Mouse (Mus musculus): ENCODE measurements around the gene Eif4b. TPM values are rescaled to one million over a fixed set of nuclear protein-coding genes. Genes with fewer than 3 reads are reported as not detected.

Gene Eif4b
- polyA plus RNA-seq (2012; rRNA removed) = 108 and 115 TPM in 2 replicates

DNA sequence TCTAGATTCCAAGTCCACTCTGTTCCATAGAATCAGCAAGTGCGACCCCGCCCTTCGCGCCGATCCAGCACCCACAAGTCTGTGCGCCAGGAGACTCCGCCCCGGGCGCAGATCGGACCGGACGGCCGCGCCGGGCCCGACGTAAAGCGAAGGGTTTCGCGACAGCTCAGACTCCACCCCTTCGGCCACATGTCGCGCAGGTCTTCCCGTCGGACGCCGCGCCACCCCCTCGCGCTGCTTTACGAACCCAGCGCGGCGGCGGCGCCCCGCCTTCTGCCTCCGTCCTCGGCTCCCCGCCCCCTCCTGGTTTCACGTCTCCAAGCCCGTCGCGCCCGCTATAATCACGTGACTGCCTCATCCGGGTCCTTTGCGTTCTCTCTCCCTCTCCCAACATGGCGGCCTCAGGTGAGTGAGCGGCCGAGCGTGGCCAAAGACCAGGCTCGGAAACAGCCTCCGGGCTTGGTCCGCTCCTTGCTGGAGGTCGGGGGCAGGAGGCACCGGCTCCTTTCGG lies at the start of gene Eif4b:
TSS of gene Eif4b (plus strand) at position 215 of the 511 bp plus-strand sequence.
- peak; percentile 97 to 99 for DNase-seq (ENCODE audit: extremely low spot score in 1 of 2, low spot score in 1 of 2)

DNA sequence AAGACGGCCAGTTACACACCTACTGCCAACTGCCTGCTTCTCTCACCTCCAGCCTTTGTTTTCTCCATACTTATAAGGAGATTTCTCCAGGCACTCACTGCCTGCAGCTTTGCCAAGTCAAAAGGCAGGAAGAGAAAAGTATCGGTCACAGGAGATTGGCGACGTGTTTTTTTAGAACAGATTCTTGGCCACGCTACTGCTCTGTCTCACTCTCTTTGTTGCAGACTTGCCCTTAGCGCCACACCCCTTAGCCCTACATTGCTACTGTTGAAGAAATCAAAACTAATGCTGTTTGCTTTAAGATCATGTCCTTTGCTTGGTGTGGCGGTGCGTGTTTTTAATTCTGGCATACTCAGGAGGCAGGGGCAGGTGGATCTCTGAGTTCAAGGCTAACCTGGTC lies 49.7 kb upstream of the Eif4b start:
- no peak for DNase-seq (ENCODE audit: extremely low spot score in 1 of 2, low spot score in 1 of 2)

DNA sequence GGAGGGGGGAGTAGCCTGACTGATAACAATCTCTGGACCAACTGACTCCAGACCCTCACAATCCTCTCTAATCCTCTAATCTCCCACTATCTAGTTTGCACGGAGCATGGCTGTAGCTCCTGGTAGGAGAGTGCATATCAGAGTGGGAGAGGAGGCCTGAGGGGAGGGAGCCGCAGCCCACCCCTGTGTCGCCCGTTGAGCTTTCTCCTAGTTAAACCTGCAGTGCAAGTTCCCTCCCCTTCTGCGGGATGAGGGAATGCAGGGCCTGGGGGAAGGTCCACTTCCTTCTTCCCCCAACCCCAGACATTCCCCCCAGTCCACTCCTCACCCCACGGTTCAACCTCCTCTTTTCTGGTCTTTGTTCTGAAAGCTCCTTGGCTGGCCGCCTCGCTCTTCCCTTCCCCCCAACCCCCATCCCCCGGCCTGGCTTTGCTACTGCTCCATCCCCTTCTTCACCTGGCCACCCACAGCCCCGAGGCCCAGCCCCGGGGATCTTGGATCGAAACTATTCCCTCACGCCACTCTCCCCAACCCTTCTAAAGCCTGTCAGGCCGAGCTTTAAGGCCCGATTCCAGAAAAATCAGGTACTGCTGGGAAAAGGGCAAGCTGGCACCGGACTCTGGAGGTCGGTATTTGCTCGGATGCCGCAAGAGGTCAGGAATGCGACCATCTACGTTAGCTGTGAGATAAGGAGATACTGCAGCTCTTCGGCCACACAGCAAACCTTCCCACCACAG lies 48.3 kb upstream of the Eif4b start:
- DNase-seq (ENCODE audit: extremely low spot score in 1 of 2, low spot score in 1 of 2) = no peak

DNA sequence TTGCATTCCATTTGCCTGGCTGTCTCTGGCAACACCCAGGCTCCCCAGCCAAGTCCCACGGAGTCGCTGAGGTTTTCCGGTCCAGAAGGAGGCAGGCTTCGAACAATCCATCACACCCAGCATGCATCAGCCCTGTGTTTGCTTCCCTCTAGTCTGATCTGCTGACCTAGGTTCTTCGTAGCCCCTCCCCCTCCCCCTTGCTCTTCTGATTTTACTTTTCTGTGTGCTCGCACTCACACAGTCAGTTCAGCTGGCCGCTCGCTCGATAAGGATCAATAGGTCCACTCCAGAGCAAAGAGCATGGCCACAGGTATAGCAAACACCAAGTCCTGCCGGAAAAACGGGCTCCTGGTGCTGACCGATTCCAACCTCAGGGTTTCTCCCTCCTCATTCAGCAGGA lies 47.1 kb upstream of the Eif4b start:
- DNase-seq (ENCODE audit: extremely low spot score in 1 of 2, low spot score in 1 of 2) = no peak

DNA sequence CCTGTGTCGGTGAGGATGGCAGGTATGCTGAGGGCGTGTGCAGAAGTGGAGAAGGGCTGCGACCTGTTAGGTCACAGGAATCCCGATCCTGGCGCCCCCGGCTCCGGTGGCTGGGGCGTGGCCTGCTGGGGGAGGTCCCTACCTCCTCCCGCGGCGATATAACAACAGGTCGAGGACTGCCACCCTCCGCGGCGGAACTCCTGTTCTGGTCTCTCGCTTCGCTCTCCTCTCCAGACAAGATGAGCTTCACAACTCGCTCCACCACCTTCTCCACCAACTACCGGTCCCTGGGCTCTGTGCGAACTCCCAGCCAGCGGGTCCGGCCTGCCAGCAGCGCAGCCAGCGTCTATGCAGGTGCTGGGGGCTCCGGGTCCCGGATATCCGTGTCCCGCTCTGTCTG lies 45.5 kb upstream of the Eif4b start, which contains the start of gene Krt18:
TSS of gene Krt18 (plus strand) at position 141 of the 400 bp plus-strand sequence.
- DNase-seq (ENCODE audit: extremely low spot score in 1 of 2, low spot score in 1 of 2) = no peak

DNA sequence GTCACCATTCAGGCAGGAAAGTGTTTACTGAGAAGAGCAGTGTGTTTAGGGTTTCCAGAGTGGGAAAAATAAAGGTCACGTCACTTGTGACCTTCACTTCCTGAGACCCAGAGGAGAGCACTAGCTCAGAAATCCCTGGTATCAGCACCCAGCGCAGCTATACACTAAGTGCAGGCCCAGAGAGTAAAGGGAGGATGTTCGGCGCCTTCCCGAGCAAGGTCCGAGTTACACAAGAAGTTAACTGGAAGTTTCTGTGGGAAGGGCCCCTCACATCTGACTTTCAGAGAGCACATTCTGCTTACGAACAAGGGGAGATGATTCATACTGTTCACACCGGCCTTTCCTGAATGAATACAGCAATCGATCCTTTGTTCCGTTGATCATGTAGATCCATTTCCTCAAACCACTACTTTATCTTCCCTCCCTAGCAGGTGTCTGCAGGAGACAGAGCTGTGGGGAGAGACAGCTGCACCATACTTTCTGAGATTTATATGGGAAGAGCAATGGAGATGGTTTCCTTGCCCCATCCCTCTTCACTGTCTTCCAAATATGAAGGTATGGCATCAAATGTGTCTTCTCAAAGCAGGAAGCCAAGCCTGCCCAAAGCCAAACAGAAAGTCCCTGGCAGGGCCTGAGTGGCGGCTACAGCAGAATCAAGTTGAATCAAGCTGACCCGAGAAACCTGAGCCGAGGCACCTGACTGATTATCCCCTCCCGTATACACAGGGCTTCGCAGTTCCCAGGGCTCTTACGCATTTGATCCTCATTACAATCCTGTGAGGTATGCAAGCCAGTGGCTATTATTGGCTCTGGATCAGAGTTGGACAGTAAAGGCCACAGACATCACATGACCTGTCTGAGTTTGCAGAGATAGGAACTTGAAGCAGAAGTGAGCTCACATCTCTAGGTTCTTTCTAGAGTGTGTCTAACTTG lies 39.2 kb upstream of the Eif4b start:
- DNase-seq (ENCODE audit: extremely low spot score in 1 of 2, low spot score in 1 of 2) = no peak

DNA sequence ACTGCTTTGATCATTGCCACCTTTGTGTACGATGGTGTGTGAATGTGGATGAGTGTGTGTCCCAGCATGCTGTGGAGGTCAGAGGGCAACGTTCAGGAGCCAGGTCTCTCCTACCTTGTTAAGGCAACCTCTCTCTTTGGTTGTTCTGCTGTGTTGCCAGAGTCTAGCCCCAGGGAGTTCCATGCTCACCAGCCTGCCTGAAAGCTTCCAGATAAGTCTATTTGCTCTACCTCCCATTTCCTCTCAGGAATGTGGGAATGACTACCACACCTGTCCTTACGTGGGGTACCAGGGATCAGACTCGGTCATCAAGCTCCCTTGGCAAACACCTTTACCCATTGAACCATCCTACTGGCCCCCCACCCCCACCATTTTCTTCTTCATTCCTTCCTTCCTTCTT lies 33.3 kb upstream of the Eif4b start:
- DNase-seq (ENCODE audit: extremely low spot score in 1 of 2, low spot score in 1 of 2) = no peak

DNA sequence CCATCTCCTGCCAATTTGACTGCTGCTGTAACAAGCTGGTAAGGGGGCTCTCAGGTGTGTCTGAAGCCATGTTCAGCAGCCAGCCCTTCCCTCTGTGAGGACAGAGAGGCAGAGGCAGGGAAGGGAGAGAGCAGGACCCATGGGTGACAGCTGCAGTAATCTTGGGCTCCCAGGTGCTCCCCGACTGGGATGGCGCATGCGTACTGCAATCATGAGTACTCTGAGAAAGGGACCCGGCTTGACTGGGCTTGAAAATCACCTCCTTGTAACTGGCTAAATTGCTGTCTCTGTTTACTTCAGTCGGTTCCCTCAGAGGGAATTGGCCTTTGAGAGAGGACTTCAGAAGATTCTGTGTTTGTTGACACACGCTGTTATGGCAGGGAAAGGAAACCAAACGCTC lies 31.6 kb upstream of the Eif4b start:
- no peak for DNase-seq (ENCODE audit: extremely low spot score in 1 of 2, low spot score in 1 of 2)

DNA sequence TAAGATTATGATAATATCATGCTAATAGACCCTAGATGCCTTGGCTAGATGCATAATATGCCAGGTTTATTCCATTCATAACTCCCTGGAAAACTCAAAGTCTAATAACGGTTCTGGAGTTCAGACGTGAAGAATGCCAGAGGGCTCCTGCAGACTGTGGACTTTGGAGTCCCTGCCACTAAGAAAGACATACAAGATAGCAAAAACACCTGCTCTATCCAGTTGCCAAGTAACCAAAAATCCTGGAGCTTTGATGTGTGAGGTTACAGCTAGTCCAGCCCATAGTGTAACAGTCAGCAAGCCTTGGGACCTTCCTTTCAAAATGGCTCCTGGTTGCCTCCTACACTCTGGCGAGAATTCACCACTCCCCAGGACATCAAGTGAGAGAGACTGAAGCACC lies 28.8 kb upstream of the Eif4b start:
- no peak for DNase-seq (ENCODE audit: extremely low spot score in 1 of 2, low spot score in 1 of 2)

DNA sequence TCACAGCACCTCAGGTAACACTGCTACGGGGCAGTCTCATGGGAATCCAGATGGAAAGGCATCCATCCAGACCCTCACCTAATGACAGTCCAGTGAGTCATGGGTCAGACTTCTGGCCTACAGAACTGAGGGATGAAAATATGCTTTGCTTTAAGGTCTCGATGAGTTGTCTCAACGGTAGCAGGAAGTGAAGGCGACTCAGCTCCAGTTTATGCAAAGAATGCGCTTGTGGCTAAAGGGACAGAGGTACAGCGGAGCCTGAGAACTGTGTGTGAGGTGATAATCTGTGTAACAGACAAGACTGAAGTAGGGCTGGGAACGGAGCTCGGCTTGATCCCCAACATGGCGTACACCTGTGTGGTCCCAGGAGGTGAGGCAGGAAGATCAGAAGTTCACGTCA lies 27.9 kb upstream of the Eif4b start:
- no peak for DNase-seq (ENCODE audit: extremely low spot score in 1 of 2, low spot score in 1 of 2)

DNA sequence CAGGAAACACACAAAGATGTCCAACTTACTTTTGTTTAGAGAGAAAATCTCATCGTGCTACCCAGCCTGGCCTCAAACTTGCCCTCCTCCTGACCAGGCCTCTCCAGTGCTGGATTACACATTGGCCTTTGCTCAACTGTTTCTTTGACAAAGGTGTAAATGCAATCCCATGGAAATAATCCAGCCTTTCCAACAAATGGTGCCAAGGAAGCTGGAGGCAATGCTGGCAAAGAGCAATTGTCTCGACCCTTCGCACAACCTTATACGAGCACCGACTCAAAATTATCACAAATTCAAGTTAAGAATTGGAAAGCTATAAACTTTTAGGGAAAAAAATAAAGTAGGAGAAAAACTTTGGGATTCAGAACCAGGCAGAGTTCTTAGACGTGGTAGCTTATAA lies 25.6 kb upstream of the Eif4b start:
- no peak for DNase-seq (ENCODE audit: extremely low spot score in 1 of 2, low spot score in 1 of 2)

DNA sequence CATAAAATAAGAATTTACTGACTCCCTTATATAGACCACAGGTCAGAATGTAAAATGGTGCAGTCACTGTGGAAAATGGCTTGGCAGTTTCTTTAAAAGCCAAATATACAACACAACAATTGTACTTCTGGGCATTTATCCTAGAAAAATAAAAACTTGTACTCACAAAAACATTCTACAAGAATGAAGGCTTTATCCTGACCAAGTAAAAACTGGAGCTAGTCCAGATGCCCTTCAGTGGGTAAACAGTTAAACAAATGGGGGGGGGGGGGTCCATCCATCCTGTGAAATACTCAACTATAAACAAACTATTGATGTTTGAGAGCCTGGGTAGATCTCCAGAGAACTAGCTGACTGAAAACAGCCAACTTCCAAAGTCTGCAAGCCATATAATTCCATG lies 23.7 kb upstream of the Eif4b start:
- no peak for DNase-seq (ENCODE audit: extremely low spot score in 1 of 2, low spot score in 1 of 2)

DNA sequence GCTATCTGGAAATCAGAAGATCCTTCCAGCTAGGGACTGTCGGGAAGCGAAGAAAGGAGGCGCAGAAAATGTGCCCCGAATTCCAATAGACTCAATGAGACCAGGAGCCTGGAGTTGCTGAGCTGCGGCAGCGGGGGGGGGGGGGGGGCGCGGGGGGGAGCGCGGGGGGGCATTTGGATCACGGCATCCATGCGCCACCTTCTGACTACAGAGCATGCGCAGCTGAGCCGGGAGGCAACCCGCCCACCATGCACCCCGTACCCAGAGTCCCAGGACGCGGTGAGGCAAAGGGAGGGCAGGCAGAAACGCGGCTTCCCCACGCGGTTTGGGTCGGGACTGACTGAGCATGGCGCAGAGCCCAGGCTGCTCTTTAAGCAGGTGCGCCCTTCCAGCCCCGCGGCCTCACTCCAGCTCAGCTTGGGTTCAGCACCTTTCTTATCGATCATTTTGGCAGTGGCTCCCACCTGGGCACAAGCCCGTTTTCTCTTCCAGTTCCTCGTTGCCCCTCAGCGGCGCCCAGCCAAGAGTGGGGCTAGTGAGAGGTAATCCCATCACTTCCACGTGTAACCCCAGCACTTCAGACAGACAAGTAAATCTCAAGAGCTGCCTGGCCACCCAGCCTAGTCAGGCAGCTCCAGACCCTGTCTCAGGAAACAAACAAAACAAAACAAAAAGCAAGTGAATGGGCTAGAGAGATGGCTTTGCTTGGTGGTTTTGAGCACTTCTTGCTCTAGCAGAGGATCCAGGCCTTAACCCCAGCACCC lies 21.5 kb upstream of the Eif4b start:
- DNase-seq (ENCODE audit: extremely low spot score in 1 of 2, low spot score in 1 of 2) = peak in 1 of 2 experiments; percentile 70

DNA sequence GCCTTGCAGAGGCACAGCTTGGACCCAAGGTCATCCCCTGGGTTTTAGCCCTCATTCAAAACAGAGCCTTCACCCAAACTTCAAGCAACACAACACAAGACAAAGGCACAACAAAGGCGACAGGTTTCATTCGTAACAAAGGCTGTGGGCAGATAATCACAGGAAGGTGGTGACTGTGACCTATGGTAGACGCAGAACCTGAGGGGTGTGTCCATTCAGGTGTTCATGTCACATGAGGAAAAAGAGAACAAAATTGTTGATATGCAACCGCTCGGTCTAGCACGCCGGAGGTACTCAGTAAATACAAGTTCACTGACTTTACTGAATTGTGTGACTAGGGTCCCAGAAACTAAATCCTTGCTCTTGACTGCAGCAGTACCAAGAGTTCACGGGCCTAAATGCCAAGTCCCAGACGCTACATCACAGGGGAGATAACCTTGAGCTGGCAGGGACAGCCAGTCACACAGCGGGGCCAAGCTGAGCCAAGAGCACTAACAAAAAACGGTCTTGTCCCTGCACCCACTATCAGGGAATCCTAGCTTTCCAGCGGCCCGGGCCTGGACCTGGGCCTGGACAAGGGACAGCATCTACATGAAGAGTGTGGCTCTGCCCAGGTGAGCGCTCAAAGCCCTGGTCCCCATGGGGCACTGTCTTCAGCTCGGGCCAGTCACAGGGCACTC lies 16.9 kb upstream of the Eif4b start:
- no peak for DNase-seq (ENCODE audit: extremely low spot score in 1 of 2, low spot score in 1 of 2)

DNA sequence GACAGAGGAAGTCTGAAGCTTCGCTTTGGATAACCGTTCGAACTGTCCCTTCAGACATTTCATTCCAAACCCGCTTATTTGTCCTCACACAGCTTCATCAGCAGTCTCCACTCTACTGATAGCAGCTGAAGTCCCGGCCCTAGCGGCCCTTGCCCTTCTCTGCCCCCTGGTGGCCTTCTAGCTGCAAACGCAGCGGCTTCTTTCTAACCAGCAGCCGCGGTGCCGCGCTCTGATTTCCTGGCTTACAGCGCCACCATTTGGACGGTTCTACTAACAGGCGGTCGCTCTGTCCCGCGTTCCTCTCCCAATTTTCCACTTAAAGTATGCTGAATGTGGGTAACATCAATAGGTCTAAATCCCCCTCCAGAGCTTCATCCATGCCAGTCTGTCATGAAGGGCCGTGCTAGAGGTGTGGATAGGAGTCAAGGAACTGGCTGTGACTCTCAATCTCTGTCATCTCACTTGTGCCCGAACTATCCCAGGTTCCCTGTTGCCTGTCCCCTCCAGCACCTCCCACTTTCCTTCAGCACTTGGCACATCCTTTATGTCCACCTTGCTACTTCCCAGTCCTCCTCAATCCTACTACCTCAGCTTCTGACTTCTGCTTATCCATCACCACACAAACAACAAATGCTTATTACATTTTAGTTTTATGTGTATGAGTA lies 7.8 kb upstream of the Eif4b start:
- peak; percentile 76 to 98 for DNase-seq (ENCODE audit: extremely low spot score in 1 of 2, low spot score in 1 of 2)

DNA sequence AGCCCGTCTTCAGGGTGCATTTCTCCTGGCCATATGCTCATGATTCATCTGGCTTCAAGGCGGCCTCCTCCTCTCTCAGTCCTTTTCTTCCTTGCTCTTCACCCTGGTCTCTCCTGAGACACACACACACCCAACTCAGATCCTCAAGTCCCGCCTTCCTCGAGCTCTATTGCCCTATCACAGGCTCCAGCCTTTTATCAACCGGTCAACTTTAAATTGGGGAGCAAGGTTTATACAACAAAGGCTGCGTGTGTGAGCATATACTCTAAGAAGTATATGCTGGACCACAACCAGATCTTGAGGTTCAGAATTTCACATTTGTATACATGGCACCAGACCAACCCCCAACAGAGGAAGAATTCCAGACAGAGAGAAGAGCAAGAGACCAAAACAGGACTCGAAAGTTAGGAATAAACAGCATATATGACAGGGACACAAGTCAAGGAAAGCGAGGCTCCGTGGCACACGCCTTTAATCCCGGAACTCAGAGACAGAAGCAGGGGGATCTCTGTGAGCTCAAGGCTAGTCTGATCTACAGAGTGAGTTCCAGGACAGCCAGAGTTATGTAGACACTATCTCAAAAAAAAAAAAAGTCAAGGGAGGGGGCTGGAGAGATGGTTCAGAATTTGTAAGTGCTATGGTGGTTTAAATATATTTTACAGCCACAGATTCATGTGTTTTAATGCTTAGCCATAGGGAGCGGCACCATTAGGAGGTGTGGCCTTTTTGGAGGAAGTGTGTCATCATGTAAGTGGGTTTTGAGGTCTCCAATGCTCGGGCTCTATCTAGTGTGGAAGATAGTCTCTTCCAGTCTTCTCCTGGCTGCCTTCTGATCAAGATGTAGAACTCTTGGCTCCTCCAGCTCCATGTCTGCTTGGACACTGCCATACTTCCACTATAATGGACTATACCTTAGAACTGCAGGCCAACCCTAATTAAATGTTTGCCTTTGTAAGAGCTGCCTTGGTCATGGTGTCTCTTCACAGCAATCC lies 2.8 kb upstream of the Eif4b start:
- no peak for DNase-seq (ENCODE audit: extremely low spot score in 1 of 2, low spot score in 1 of 2)

DNA sequence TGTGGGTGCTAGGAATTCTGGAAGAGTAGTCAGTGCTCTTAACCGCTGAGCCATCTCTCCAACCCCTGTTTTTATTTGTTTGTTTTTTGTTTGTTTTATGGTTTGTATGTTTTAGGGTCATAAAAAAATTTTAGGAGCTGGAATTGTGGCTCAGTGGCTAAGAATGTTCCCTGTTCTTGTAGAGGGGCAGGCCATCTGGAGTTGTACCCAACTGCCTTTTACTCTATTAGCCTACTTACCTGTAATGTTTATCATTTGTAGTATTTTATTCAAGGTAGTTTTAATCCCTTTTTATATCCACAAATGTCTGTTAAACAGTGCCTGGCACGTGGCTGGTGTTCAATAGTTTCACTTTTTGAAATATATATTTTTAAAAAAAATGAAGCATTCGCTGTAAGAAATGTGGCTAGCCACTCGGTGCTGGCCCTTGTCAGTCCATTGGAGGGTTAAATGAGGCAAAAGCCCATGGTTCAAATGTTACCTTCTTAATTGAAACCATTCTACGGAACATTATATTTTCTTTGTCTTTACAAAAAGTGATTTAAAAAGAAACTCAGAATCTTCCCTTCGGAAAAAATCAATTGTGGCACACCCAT lies 512 bp upstream of the Eif4b start:
- no peak for DNase-seq (ENCODE audit: extremely low spot score in 1 of 2, low spot score in 1 of 2)

Measured in frontal cortex, adult 2 months (tissue).